Mouse (Mus musculus): ENCODE measurements around the gene Grin3a.

DNA sequence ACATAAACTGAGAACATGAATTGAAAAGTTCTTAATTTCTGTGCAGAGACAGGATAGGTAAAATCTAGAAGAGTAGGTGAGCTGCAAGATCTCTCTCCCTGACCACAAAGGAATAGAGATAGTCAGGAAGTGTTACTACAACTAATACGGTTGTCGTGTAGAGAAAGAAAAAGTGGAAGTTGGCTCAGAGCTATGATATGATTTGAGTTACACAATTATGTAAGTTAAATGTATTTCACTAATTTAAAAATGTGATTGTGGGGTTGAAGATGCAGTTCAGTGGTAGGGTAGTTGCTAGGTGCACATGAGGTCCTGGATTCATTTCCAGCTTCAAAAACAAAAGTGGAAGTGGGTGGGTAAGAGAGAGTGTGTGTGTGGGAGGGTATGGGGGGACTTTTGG, 103.6 kb downstream of the Grin3a start:
- TF ChIP-seq CTCF (IDR thresholded peaks at IDR 0.05; ENCODE audit: control insufficient read depth, insufficient read depth, insufficient replicate concordance, low read depth, low read length) (no peak), POLR2A (IDR thresholded peaks at IDR 0.05; ENCODE audit: control insufficient read depth, low read depth, low read length) (no peak)
